Mouse (Mus musculus) hindbrain, embryonic 12.5 days (tissue): ENCODE measurements around the gene Opcml. TPM values are rescaled to one million over a fixed set of nuclear protein-coding genes. Genes with fewer than 3 reads are reported as not detected.

Source experiments
- ATAC-seq: fragments of 200-750 bp; cut with Nextera tagmentation; 2 replicates; pipeline ENCODE4 v1.8.0; 2017; ENCODE audit warnings: moderate TSS enrichment; ENCODE audit not compliant: low FRiP score
- H3K27ac ChIP-seq: fragments of 300-500 bp; sonication (generic); 2 replicates; pipeline ENCODE4 v1.5.1; 2016; ENCODE audit warnings: mild to moderate bottlenecking
- H3K27me3 ChIP-seq: fragments of 300-500 bp; sonication (generic); 2 replicates; pipeline ENCODE4 v1.6.1; 2016; ENCODE audit warnings: mild to moderate bottlenecking
- H3K36me3 ChIP-seq: fragments of 300-500 bp; sonication (generic); 2 replicates; pipeline ENCODE4 v1.6.1; 2016; ENCODE audit warnings: mild to moderate bottlenecking
- H3K4me1 ChIP-seq: fragments of 300-500 bp; sonication (generic); 2 replicates; pipeline ENCODE4 v1.6.1; 2016
- H3K4me2 ChIP-seq: fragments of 300-500 bp; sonication (generic); replicated peaks from 2 replicates; pipeline ENCODE4 v1.6.1; 2016; ENCODE audit warnings: mild to moderate bottlenecking
- H3K4me3 ChIP-seq: fragments of 300-500 bp; sonication (generic); 2 replicates; pipeline ENCODE4 v1.5.1; 2016; ENCODE audit warnings: mild to moderate bottlenecking
- H3K9ac ChIP-seq: fragments of 300-500 bp; sonication (generic); 2 replicates; pipeline ENCODE4 v1.6.1; 2016; ENCODE audit warnings: mild to moderate bottlenecking, moderate library complexity
- H3K9me3 ChIP-seq: fragments of 300-500 bp; sonication (generic); replicated peaks from 2 replicates; pipeline ENCODE4 v1.6.1; 2016; ENCODE audit warnings: mild to moderate bottlenecking
- WGBS: fragments of 180-500 bp; shearing (Covaris S2); methylation state at CpG from one replicate; pipeline ENCODE4 v1.1.7; 2016; 5-methylcytosine and 5-hydroxymethylcytosine counted together
- polyA plus RNA-seq: library from polyadenylated mRNA; unstranded; fragments of >200 nt; fragmentation: Nextera tagmentation; extraction: Ambion mirVana; gene quantifications from 2 replicates; pipeline ENCODE4 v1.2.1, GENCODE M21; 2016

Gene Opcml
- polyA plus RNA-seq, 1 experiment from 2014 or later = 10.8 TPM

DNA sequence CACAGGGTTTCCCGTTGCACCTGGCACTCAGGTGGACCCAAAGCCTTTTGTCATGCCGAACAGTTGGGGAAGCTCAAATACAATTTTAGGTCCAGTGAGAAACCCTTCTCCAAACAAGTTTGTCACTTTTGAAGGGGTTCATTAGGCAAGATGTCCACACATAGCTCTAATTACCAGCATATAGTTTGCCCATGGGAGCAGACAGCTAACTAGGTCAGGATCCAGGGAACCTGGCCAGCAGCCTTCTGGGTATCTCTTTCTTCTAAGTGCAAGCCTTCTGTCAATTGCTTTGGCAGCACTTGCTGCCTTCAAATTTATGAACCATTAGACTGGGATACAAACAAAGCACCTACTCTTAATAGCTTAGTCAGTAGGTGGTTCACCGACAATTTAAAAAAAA, 653.9 kb downstream of the Opcml start:
- Histone ChIP-seq H3K27ac (no peak overlapping the region), H3K4me2 (no peak overlapping the region)
- 81% methylated on average over 3 of the region's 3 CpGs for WGBS

DNA sequence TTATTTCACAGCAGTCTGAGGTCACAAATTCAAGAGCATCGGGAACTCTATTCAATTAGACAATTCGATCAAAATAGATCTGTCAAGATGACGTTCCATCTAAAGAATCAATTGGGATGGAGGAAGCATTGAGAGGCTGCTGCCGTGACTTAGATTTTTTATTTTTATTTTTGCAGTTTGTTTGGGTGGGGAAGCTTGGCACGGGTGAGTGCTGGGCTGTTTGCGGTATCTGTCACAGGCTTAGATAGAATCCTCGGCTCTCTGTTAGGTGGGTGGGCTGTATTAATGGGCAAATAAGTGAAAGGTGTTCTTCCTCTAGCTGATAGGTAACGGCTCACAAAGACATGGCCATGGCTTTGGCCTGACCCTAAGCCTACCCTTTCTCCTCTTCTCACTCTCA, 654.4 kb downstream of the Opcml start:
- Histone ChIP-seq H3K4me3 (no peak overlapping the region), H3K27ac (no peak overlapping the region), H3K9ac (no peak overlapping the region), H3K4me1 (peaks cover 4% of the 10 kb centered on the region; the same call in 1 of the 2 replicates), H3K36me3 (no peaks in the 10 kb centered on the region), H3K4me2 (no peak overlapping the region), H3K27me3 (no peaks in the 10 kb centered on the region; the same call in 1 of the 2 replicates), H3K9me3 (no peaks in the 10 kb centered on the region)
- no peak for ATAC-seq
- 81% methylated on average over 8 of the region's 8 CpGs for WGBS

More for the DNA sequence above, 653.9 kb downstream of the Opcml start:
- no peaks in the 10 kb centered on the region for H3K9me3 ChIP-seq
- H3K27me3 ChIP-seq = no peaks in the 10 kb centered on the region; the same call in 1 of the 2 replicates
- H3K4me3 ChIP-seq = no peak overlapping the region
- H3K36me3 ChIP-seq = no peaks in the 10 kb centered on the region
- ATAC-seq = no peak
- no peak overlapping the region for H3K9ac ChIP-seq
- H3K4me1 ChIP-seq = peaks cover 8% of the 10 kb centered on the region; the same call in 1 of the 2 replicates

DNA sequence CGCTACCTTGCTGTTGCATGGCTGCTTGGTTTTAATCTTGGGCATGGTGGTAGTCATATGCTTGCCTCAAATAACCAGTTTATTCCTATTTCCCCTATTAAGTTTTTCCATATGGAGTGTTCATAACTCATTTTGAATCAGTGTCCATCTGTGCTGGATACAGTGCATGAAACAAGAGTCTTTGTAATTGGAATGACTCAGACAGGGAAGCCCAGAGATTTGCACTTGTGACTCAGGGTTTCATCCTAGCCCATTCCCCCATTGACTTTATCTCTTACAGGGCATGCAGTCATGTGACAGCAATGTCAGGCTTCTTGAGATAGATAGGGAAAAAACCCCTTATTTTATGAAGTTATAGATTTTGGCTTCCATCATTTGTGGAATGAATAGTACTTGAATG, 655.3 kb downstream of the Opcml start:
- ATAC-seq = no peak
- no peak overlapping the region for H3K4me3 ChIP-seq
- H3K27ac ChIP-seq = no peak overlapping the region
- H3K4me1 ChIP-seq = no peaks in the 10 kb centered on the region
- H3K27me3 ChIP-seq = no peaks in the 10 kb centered on the region
- H3K9me3 ChIP-seq = no peaks in the 10 kb centered on the region
- no peaks in the 10 kb centered on the region for H3K36me3 ChIP-seq
- WGBS = 88% methylated on average over 1 of the region's 1 CpGs
- no peak overlapping the region for H3K9ac ChIP-seq
- H3K4me2 ChIP-seq = no peak overlapping the region

DNA sequence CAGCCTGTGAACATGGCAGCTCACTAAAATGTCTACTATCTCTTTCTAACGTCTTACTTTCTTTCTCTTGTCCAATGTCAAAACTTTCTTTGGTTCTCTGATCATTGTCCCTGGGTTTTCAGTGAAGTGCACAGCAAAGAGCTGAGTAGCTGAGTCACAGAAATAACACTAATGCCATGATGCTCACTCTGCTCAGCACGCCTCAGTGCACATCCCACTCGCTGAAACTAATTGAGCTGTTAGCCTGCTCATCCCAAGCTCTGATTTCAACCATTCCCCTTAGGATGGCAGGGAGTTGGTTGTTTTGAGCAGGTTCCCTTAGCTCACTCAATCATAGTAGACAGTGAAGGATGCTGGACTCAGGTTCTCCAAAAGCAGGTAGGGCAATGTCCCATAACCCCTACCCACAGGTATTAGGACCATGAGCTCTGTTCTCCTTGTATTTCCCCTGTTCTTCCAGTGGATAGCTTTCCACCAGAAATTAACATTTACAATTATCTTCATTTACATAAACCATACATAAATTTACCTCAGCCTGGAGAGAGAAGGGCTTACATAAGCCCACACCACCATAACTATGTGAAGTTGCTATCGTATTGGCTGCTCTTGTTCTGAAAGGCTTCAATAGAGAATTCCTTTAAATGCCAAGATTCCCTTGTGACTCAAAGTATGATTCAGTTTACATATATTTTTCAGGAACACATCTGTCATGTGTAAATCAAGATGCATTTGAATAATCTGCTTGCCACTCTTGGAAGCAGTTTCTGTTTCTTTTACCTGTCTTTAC, 655.9 kb downstream of the Opcml start:
- Histone ChIP-seq H3K4me1 (no peaks in the 10 kb centered on the region), H3K9ac (no peak overlapping the region), H3K27me3 (no peaks in the 10 kb centered on the region), H3K27ac (no peak overlapping the region), H3K9me3 (no peaks in the 10 kb centered on the region), H3K4me3 (no peak overlapping the region), H3K4me2 (no peak overlapping the region), H3K36me3 (no peaks in the 10 kb centered on the region)
- ATAC-seq = no peak
- WGBS = 74% methylated on average over 4 of the region's 4 CpGs

DNA sequence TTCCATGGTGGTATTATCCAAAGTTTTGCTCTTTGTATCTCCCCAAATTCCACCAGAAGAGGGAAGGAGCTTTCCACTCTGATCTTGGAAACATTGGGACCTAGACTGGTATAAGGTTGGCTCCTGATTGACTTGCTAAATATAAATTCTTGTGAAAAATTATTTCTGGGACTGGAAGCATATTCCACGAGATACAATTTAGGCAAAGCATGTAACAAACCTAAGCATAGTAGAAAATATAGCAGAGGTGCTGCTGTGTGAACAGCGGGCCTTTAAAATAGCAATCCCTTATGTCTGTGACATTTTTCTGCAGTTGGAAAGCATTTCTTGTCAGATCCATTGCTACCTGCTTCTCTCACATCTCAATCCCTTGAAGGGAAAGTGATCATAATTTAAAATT, 661.9 kb downstream of the Opcml start:
- H3K27ac ChIP-seq = no peak overlapping the region
- WGBS = 75% methylated on average over 2 of the region's 2 CpGs
- no peaks in the 10 kb centered on the region for H3K4me1 ChIP-seq
- no peak for ATAC-seq
- H3K27me3 ChIP-seq = no peaks in the 10 kb centered on the region
- no peak overlapping the region for H3K9ac ChIP-seq
- no peak overlapping the region for H3K4me3 ChIP-seq
- no peaks in the 10 kb centered on the region for H3K9me3 ChIP-seq
- no peaks in the 10 kb centered on the region for H3K36me3 ChIP-seq
- H3K4me2 ChIP-seq = no peak overlapping the region

DNA sequence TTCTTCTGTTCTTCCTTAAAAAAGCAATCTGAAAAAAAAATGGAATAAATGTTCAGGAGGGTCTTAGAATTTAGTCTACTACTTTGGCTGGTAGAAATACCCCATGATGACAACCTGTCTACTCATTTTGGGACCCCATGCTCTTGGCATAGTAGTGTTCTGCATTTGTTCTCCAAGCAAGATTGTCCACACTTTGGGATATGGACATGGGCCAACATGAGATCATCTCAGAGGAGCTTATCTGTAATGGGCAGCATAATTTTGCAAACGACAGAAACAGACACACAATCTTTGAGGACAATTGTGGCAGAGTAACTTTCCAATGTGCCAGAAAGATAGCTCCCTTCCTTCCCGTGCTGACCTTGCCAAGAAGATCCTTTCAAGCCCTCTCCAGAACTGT, 662.5 kb downstream of the Opcml start:
- Histone ChIP-seq H3K27ac (no peak overlapping the region), H3K4me2 (no peak overlapping the region), H3K9me3 (no peaks in the 10 kb centered on the region), H3K4me1 (no peaks in the 10 kb centered on the region), H3K27me3 (no peaks in the 10 kb centered on the region), H3K9ac (no peak overlapping the region), H3K36me3 (no peaks in the 10 kb centered on the region), H3K4me3 (no peak overlapping the region)
- ATAC-seq = no peak
- 88% methylated on average over 2 of the region's 2 CpGs for WGBS

DNA sequence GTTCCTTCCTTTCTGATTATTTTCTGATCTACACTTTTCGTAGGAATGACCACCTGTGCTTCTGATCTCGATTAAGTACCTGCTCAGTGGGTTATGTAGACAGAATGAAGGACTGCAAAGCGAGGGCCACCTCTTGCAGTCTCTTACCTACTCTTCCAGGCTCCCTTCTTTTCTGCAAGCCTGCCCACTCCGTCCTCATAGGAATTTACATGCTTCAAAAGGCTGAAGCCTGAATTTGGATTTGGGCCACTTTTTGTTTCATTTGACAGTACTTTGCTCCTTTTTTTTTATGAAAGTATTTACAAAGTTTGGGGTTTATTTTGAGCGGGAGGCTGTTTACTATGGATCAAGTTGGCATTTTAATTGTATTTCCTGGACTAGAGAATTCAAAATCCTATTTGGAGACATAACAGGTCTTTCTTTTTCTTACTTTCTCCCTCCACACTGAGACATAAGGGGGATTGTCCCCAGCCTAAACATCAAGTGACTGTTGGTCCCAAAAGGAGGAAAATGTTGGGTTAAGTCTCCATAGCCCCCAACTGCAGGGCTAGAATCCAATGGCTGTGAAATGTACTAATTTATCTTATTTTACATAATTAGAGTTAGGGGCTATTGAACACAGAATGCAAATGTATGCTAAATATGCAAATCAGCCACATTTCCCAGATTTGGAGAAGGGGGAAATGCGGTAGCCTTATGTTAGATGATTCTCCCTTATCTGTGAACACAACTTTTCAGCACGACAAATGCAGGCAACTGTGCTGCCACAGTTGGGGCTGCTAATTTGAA, 667.6 kb downstream of the Opcml start:
- Histone ChIP-seq H3K4me2 (no peak overlapping the region), H3K4me3 (no peak overlapping the region), H3K27me3 (no peaks in the 10 kb centered on the region), H3K27ac (no peak overlapping the region), H3K9ac (no peak overlapping the region), H3K4me1 (no peaks in the 10 kb centered on the region), H3K9me3 (no peaks in the 10 kb centered on the region), H3K36me3 (no peaks in the 10 kb centered on the region)
- 72% methylated on average over 7 of the region's 7 CpGs for WGBS
- ATAC-seq = no peak; the same call in 1 of the 2 replicates

DNA sequence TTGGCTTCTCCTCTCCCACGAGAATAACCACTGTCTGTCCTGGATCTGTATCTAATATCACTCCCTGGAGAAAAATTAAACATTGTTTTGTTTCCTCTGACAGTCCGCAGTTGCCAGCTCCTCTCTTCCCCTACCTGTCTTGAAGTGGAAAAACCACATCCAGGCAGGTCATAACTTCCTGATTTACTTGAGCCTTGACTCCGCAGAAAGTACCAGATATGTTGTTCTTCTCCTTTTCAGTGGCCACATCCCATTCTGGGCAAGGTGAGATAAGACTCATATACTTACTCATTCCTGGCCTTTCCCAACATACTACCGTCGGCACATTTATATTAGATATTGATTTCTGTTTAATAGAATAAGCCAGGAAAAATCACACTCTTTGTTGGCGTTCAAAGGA, 673.0 kb downstream of the Opcml start:
- peaks cover 5% of the 10 kb centered on the region; the same call in 1 of the 2 replicates for H3K4me1 ChIP-seq
- no peak overlapping the region for H3K4me3 ChIP-seq
- WGBS = 80% methylated on average over 6 of the region's 6 CpGs
- H3K9me3 ChIP-seq = no peaks in the 10 kb centered on the region
- no peak overlapping the region for H3K4me2 ChIP-seq
- H3K27me3 ChIP-seq = no peaks in the 10 kb centered on the region
- no peak overlapping the region for H3K9ac ChIP-seq
- ATAC-seq = no peak
- no peaks in the 10 kb centered on the region for H3K36me3 ChIP-seq
- no peak overlapping the region for H3K27ac ChIP-seq

DNA sequence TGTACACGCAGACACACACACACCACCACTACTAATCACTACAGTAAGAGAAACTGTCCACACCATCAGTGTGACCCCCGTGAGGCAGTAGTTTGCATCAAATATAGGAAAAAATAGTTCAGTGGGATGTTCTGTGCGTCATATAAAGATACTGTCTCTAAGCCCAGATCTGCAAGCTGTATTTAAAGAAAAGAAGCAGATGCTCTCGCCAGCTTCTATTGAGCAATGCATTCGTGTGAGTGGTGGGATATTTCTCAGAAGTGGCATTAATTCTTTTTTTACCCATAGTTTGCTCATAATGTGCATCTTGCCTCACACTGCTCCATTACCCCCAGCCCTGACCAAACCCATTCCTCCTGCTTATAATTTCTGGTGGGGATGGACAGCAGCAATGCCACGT, 678.8 kb downstream of the Opcml start:
- no peaks in the 10 kb centered on the region for H3K27me3 ChIP-seq
- H3K4me2 ChIP-seq = no peak overlapping the region
- H3K9me3 ChIP-seq = no peaks in the 10 kb centered on the region
- no peak overlapping the region for H3K27ac ChIP-seq
- no peak overlapping the region for H3K4me3 ChIP-seq
- H3K36me3 ChIP-seq = no peaks in the 10 kb centered on the region
- peaks cover 5% of the 10 kb centered on the region; the same call in 1 of the 2 replicates for H3K4me1 ChIP-seq
- 91% methylated on average over 6 of the region's 6 CpGs for WGBS
- no peak for ATAC-seq
- no peak overlapping the region for H3K9ac ChIP-seq

DNA sequence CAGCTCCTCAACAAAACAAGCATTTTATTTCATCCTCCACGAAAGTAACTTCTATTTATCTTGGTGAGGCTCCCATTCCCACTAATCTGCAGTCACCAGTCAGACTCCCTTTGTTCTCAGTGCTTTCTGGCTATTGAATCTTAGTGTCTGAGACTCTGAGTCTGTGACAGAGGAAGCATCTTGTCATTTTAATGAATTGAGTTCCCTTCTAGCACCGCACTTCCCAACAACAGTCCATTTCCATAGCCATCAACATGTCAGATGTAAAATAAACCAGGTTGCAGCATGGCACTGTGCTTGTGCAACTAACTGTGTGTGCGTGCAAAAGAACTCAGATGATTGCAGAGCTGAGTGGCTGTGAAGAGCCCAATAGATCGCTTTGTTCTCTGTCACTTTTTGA, 680.9 kb downstream of the Opcml start:
- Histone ChIP-seq H3K4me1 (no peaks in the 10 kb centered on the region), H3K4me3 (no peak overlapping the region), H3K36me3 (no peaks in the 10 kb centered on the region), H3K9me3 (no peaks in the 10 kb centered on the region), H3K27me3 (no peaks in the 10 kb centered on the region), H3K27ac (no peak overlapping the region), H3K4me2 (no peak overlapping the region), H3K9ac (no peak overlapping the region)
- 54% methylated on average over 4 of the region's 4 CpGs for whole genome bisulfite sequencing
- ATAC-seq = no peak

DNA sequence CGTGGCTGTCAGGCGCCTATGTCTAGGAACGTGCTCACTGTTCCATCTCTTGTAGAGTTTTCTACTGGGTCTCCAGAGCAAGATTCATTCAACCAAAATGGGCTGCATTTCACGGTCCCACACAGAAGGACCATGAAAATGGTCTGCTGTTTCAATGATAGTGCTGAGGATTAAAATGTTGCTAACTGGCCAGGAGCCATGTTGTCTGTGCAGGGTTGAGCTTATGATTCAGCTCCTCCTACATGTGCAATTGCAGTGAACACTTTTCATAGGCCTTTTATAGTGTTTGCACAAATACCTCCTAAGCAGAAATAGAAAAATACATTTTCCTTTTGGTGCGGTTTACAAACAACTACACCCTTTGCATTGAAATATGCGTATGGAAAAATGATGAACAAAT, 684.0 kb downstream of the Opcml start:
- no peak for ATAC-seq
- Histone ChIP-seq H3K4me2 (no peak overlapping the region), H3K4me1 (no peaks in the 10 kb centered on the region), H3K36me3 (no peaks in the 10 kb centered on the region), H3K4me3 (no peak overlapping the region), H3K9me3 (no peaks in the 10 kb centered on the region), H3K27ac (no peak overlapping the region), H3K9ac (no peak overlapping the region), H3K27me3 (no peaks in the 10 kb centered on the region)
- 93% methylated on average over 6 of the region's 6 CpGs for WGBS

DNA sequence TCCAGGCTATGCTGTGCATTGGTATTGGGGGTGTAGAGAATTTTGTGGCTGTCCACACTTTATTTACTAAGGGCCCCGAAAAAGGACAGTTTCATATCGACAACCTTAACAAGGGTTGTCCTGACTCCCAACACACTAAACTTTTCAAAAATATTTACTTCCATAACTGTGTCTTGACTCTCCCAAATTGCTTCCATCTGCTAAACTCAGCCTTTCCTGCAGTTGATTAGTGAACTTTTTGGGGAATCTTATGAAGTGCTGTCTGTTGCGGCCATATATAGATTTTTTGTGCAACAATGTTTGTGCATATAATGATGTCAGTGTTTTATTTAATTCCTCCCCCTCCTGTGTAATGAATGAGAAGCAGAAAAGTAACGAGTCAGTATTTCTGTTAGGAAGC, 690.7 kb downstream of the Opcml start:
- no peak for ATAC-seq
- WGBS = 76% methylated on average over 4 of the region's 4 CpGs
- no peak overlapping the region for H3K9ac ChIP-seq
- no peaks in the 10 kb centered on the region for H3K36me3 ChIP-seq
- no peaks in the 10 kb centered on the region for H3K9me3 ChIP-seq
- no peak overlapping the region for H3K4me3 ChIP-seq
- H3K27me3 ChIP-seq = no peaks in the 10 kb centered on the region
- no peak overlapping the region for H3K27ac ChIP-seq
- no peak overlapping the region for H3K4me2 ChIP-seq
- H3K4me1 ChIP-seq = no peaks in the 10 kb centered on the region
